Mouse (Mus musculus) layer of hippocampus, adult 8-10 months (tissue): ENCODE measurements at regions not wholly inside any gene's neighbourhood (a gene's known extent, or its start where the extent isn't known, plus 50 kb on each side); places are given as distances from the start of the nearest gene placed in this dataset.

ENCODE experiments used
- DNase-seq, 2 experiments: peaks; one replicate each; pipeline ENCODE4 v3.0.0; 2022; ENCODE audit warnings: low spot score in 2 of 2

- DNase-seq = peak; percentile 21 to 43
These were observed 52.7 kb upstream of the Daam1 start for GRCm38 (mm10) chr12:71778137-71778536.

DNA sequence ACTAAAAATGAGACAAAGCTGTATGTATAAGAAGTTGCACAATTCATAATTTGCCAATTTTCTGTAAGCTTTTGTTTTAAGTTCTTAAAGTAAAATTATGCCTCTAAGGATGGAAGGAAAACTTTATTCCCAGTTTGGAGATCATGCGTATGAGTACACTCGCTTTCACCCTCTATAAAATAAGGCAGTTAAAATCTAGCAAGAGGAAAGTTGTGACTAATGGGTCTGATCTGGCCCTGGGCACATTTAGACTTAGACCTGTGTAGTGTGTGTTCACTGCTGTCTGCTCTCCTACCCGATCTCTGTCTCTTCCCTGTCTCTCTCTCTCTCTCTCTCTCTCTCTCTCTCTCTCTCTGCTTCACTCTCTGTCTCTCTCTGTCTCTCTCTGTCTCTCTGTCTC lies 51.9 kb upstream of the Daam1 start:
- no peak for DNase-seq

- no peak for DNase-seq
These were observed 51.5 kb upstream of the Daam1 start for GRCm38 (mm10) chr12:71779418-71779817.
